Mouse (Mus musculus): ENCODE measurements around the gene Pde4a. TPM values are rescaled to one million over a fixed set of nuclear protein-coding genes. Genes with fewer than 3 reads are reported as not detected.

Pde4a gene
- polyA plus RNA-seq, 1 experiment, result 9.0 TPM

DNA sequence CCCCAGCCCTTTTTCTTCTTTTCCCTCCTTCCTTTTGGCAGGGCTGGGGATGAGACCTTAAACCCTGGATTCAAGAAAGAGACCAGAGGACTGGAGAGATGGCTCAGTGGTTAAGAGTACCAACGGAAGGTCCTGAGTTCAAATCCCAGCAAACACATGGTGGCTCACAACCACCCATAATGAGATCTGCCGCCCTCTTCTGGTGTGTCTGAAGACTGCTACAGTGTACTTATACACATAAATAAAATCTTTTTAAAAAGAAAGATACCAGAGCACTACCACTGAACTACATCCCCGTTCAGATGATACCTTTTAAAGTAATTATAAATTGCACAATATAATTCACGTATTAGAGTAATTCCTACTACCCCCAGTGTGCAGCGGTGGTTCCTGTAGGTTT, 67.4 kb downstream of the Pde4a start:
- 91% methylated on average over 5 of the region's 5 CpGs for WGBS
- Histone ChIP-seq H3K27ac (ENCODE audit: insufficient read depth, low read depth, low read length) (no peak overlapping the region), H3K36me3 (ENCODE audit: control insufficient read depth, insufficient read depth, low read length) (no peaks in the 10 kb centered on the region; the same call in 1 of the 2 replicates), H3K27me3 (replicated peaks; ENCODE audit: control insufficient read depth, insufficient read depth, low read length) (no peaks in the 10 kb centered on the region), H3K4me3 (ENCODE audit: insufficient read depth, low read depth, low read length) (no peak overlapping the region), H3K4me1 (ENCODE audit: control insufficient read depth, insufficient read depth, low read length) (peaks cover 11% of the 10 kb centered on the region)
- TF ChIP-seq CTCF (conservative IDR thresholded peaks at IDR 0.05; ENCODE audit: insufficient read depth, insufficient read length, low read depth, low read length) (no peak), POLR2A (IDR thresholded peaks at IDR 0.05; ENCODE audit: low read depth, low read length) (no peak)
- DNase-seq, result no peak

GRCm38 (mm10) chr9:21233366-21233765, 67.9 kb downstream of the Pde4a start:
- no peak for TF ChIP-seq POLR2A (IDR thresholded peaks at IDR 0.05; ENCODE audit: low read depth, low read length)
- TF ChIP-seq CTCF (conservative IDR thresholded peaks at IDR 0.05; ENCODE audit: insufficient read depth, insufficient read length, low read depth, low read length), result no peak
- Histone ChIP-seq H3K27ac (ENCODE audit: insufficient read depth, low read depth, low read length) (no peak overlapping the region), H3K4me3 (ENCODE audit: insufficient read depth, low read depth, low read length) (no peak overlapping the region), H3K4me1 (ENCODE audit: control insufficient read depth, insufficient read depth, low read length) (peaks cover 14% of the 10 kb centered on the region), H3K36me3 (ENCODE audit: control insufficient read depth, insufficient read depth, low read length) (no peaks in the 10 kb centered on the region; the same call in 1 of the 2 replicates), H3K27me3 (replicated peaks; ENCODE audit: control insufficient read depth, insufficient read depth, low read length) (no peaks in the 10 kb centered on the region)
- 95% methylated on average over 29 of the region's 29 CpGs for WGBS
- no peak for DNase-seq

DNA sequence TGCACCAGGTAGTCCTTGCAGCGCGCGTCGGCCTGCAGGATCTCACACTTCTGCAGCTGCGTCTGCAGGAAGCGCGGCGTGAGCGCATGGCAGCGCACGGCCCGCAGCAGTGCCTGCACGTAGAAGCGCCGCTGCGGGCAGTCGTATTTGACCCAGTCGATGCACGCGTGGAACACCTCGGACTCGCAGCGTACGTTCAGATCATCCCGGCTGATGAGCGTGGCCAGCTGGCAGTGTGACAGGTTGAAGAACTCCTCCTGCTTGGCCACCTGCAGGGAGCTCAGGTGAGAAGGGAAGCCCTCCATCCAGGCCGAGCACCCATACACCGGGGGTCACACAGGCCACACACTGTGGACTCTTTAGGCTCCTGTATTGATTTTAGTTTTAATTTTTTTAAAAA, 68.3 kb downstream of the Pde4a start:
- no peaks in the 10 kb centered on the region for H3K27me3 ChIP-seq (replicated peaks; ENCODE audit: control insufficient read depth, insufficient read depth, low read length)
- TF ChIP-seq POLR2A (IDR thresholded peaks at IDR 0.05; ENCODE audit: low read depth, low read length) (no peak), CTCF (conservative IDR thresholded peaks at IDR 0.05; ENCODE audit: insufficient read depth, insufficient read length, low read depth, low read length) (no peak)
- 91% methylated on average over 28 of the region's 28 CpGs for WGBS
- no peak overlapping the region for H3K27ac ChIP-seq (ENCODE audit: insufficient read depth, low read depth, low read length)
- no peaks in the 10 kb centered on the region; the same call in 1 of the 2 replicates for H3K36me3 ChIP-seq (ENCODE audit: control insufficient read depth, insufficient read depth, low read length)
- peaks cover 14% of the 10 kb centered on the region for H3K4me1 ChIP-seq (ENCODE audit: control insufficient read depth, insufficient read depth, low read length)
- H3K4me3 ChIP-seq (ENCODE audit: insufficient read depth, low read depth, low read length), result no peak overlapping the region
- DNase-seq, result no peak

- DNase-seq, result peak; percentile 52
- WGBS, result 65% methylated on average over 4 of the region's 4 CpGs
- H3K27me3 ChIP-seq (replicated peaks; ENCODE audit: control insufficient read depth, insufficient read depth, low read length), result no peaks in the 10 kb centered on the region
- H3K4me3 ChIP-seq (ENCODE audit: insufficient read depth, low read depth, low read length), result no peak overlapping the region
- peak overlapping the region; percentile 29; the same call in 1 of the 2 replicates for H3K27ac ChIP-seq (ENCODE audit: insufficient read depth, low read depth, low read length)
- peaks cover 18% of the 10 kb centered on the region for H3K4me1 ChIP-seq (ENCODE audit: control insufficient read depth, insufficient read depth, low read length)
- H3K36me3 ChIP-seq (ENCODE audit: control insufficient read depth, insufficient read depth, low read length), result no peaks in the 10 kb centered on the region; the same call in 1 of the 2 replicates
- no peak for TF ChIP-seq CTCF (conservative IDR thresholded peaks at IDR 0.05; ENCODE audit: insufficient read depth, insufficient read length, low read depth, low read length)
- no peak for TF ChIP-seq POLR2A (IDR thresholded peaks at IDR 0.05; ENCODE audit: low read depth, low read length)
Measured at GRCm38 (mm10) chr9:21235341-21235740, 69.8 kb downstream of the Pde4a start.

GRCm38 (mm10) chr9:21236991-21237367, 71.5 kb downstream of the Pde4a start:
- WGBS, result 62% methylated on average over 25 of the region's 25 CpGs
- peak overlapping the region; percentile 91; the same call in 1 of the 2 replicates for H3K4me3 ChIP-seq (ENCODE audit: insufficient read depth, low read depth, low read length)
- TF ChIP-seq POLR2A (IDR thresholded peaks at IDR 0.05; ENCODE audit: low read depth, low read length) (no peak), CTCF (conservative IDR thresholded peaks at IDR 0.05; ENCODE audit: insufficient read depth, insufficient read length, low read depth, low read length) (no peak)
- DNase-seq, result no peak
- H3K27me3 ChIP-seq (replicated peaks; ENCODE audit: control insufficient read depth, insufficient read depth, low read length), result no peaks in the 10 kb centered on the region
- peaks cover 18% of the 10 kb centered on the region for H3K4me1 ChIP-seq (ENCODE audit: control insufficient read depth, insufficient read depth, low read length)
- no peaks in the 10 kb centered on the region; the same call in 1 of the 2 replicates for H3K36me3 ChIP-seq (ENCODE audit: control insufficient read depth, insufficient read depth, low read length)
- no peak overlapping the region for H3K27ac ChIP-seq (ENCODE audit: insufficient read depth, low read depth, low read length)

DNA sequence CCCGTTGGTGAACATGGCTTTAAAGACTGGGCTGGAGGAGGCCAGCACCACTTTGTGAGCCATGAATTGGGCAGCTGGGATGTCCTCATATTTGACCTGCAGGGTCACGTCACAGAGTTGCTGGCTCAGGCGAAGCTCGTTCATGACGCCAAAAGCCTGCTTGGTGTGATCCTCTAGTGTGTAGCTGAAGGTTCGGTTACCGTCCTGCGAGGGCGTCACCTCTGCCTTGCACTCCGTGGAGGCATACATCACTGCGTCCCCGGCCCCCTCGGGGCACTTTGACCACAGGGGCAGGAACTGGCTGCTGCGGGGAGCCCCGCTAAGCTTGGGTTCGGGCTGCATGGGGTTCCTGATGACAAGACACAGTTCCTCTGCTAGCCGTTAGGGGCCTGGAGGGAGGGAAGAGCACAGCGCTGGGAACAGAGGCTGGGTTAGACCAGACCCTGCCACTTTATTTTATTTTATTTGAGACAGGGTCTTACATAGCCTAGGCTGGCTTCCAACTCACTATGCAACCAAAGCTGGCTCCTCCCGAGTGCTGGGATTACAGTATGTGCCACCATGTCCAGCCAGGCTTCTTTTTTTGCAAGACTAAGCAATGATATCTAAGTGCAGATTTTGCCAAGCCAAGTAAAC, 72.0 kb downstream of the Pde4a start:
- Histone ChIP-seq H3K27me3 (replicated peaks; ENCODE audit: control insufficient read depth, insufficient read depth, low read length) (no peaks in the 10 kb centered on the region), H3K4me3 (ENCODE audit: insufficient read depth, low read depth, low read length) (peak overlapping the region; percentile 91), H3K36me3 (ENCODE audit: control insufficient read depth, insufficient read depth, low read length) (no peaks in the 10 kb centered on the region; the same call in 1 of the 2 replicates), H3K4me1 (ENCODE audit: control insufficient read depth, insufficient read depth, low read length) (peaks cover 18% of the 10 kb centered on the region), H3K27ac (ENCODE audit: insufficient read depth, low read depth, low read length) (peak overlapping the region; percentile 93)
- DNase-seq, result peak; percentile 28
- WGBS, result 9% methylated on average over 19 of the region's 19 CpGs
- TF ChIP-seq CTCF (conservative IDR thresholded peaks at IDR 0.05; ENCODE audit: insufficient read depth, insufficient read length, low read depth, low read length) (peak; percentile 26; the same call in 1 of the 2 replicates), POLR2A (IDR thresholded peaks at IDR 0.05; ENCODE audit: low read depth, low read length) (no peak)

DNA sequence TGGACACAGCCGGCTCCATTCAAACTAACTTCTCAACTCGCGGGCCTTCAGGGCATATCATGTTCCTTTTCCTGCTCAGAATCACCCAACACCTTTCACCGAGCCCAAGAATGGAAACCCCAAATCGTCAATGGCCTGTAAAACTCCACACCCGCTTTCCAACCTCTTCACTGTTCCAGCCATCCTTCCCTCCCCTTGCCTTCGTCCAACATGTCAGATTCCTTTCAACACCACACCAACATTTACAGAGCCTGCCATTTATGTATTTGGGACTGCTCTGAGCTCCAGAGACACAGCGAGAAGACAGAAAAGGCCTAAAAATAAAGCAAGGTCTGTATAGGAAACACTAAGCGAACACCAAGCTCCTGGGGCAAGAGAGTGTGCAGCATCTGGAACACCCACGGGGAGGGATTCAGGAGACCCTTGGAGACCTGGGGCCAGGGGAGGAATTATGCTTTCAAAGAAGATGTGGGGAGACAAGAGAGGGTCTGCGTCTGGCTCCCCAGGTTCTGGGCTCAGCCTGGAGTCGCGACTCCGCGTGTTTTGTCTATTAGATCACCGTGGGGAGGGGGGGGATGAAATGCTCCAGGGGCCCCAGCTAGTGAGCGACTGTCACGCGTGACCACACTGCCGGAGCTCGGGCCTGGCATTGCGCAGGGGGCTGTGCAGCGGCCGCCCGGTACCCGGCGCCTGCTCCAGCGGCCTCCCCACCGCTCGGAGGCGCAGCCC, 72.7 kb downstream of the Pde4a start:
- no peaks in the 10 kb centered on the region for H3K27me3 ChIP-seq (replicated peaks; ENCODE audit: control insufficient read depth, insufficient read depth, low read length)
- H3K4me1 ChIP-seq (ENCODE audit: control insufficient read depth, insufficient read depth, low read length), result peaks cover 18% of the 10 kb centered on the region
- no peaks in the 10 kb centered on the region; the same call in 1 of the 2 replicates for H3K36me3 ChIP-seq (ENCODE audit: control insufficient read depth, insufficient read depth, low read length)
- TF ChIP-seq POLR2A (IDR thresholded peaks at IDR 0.05; ENCODE audit: low read depth, low read length), result peak; percentile 6
- no peak for TF ChIP-seq CTCF (conservative IDR thresholded peaks at IDR 0.05; ENCODE audit: insufficient read depth, insufficient read length, low read depth, low read length)
- WGBS, result under 1% methylated on average over 29 of the region's 31 CpGs
- peak; percentile 51 for DNase-seq
- H3K4me3 ChIP-seq (ENCODE audit: insufficient read depth, low read depth, low read length), result peak overlapping the region; percentile 91
- peak overlapping the region; percentile 93 for H3K27ac ChIP-seq (ENCODE audit: insufficient read depth, low read depth, low read length)

All from kidney, adult 2 months (tissue).